25 mouse cellular contexts compared by ENCODE assay signal in genomic region chr5:74242654-74243053, GRCm38 (mm10). TPM values are rescaled to one million over a fixed set of nuclear protein-coding genes. Genes with fewer than 3 reads are reported as not detected.
DNase-seq lines count a peak whose midpoint lies in the region; ATAC-seq lines count a peak whose summit lies in the region.
"Had no signal": no experiment of that assay in that cellular context is flagged by ENCODE, and none has a peak within 500 bp of the region (broad histone marks: within the 10 kb centered on the region; RNA-seq: fewer than 3 reads in every experiment).

No protein-coding gene starts in this region.

- H3K4me1 ChIP-seq in hindbrain, embryonic 10.5 days (replicated peaks): peaks cover 48% of the 10 kb centered on the region
- H3K4me1 ChIP-seq in hindbrain, embryonic 11.5 days (replicated peaks; ENCODE audit: control insufficient read depth, insufficient read depth, low read length): no peaks in the 10 kb centered on the region
- no peaks in the 10 kb centered on the region for H3K4me1 ChIP-seq in liver, embryonic 16.5 days (ENCODE audit: control insufficient read depth, low read depth, low read length)
- H3K4me1 ChIP-seq in liver, embryonic 12.5 days: no peaks in the 10 kb centered on the region
- H3K4me1 ChIP-seq: hindbrain, embryonic 15.5 days had no signal

- DNase-seq in hindbrain, embryonic 10.5 days (ENCODE audit: low spot score): no peak
- no peak for DNase-seq in hindbrain, embryonic 11.5 days (ENCODE audit: low spot score)
- DNase-seq in adipocyte (ENCODE audit: low spot score): peak; percentile 31
- no peak for DNase-seq in neural tube, embryonic 10.5 days (ENCODE audit: extremely low spot score, low spot score)
- DNase-seq: adrenal gland, postnatal 10 days; adrenal gland, postnatal 36 days; cerebellum, adult 18-20 months; cerebellum, adult 9-10 months; cerebellum, postnatal 14 days; forebrain, postnatal 0 days; gastrocnemius, adult 2 months; gastrocnemius, postnatal 14 days; heart, adult 11 months; heart, postnatal 10 days; heart, postnatal 36 days had no signal

- H3K9me3 ChIP-seq in hindbrain, embryonic 10.5 days: no peaks in the 10 kb centered on the region
- H3K9me3 ChIP-seq in hindbrain, embryonic 11.5 days (ENCODE audit: control insufficient read depth, low read length): no peaks in the 10 kb centered on the region
- no peaks in the 10 kb centered on the region for H3K9me3 ChIP-seq in liver, embryonic 16.5 days (replicated peaks; ENCODE audit: control insufficient read depth, low read length)
- no peaks in the 10 kb centered on the region for H3K9me3 ChIP-seq in liver, embryonic 12.5 days (replicated peaks)
- H3K9me3 ChIP-seq: embryonic facial prominence, embryonic 12.5 days; embryonic facial prominence, embryonic 15.5 days; heart, embryonic 12.5 days; heart, embryonic 15.5 days; hindbrain, embryonic 12.5 days; hindbrain, embryonic 15.5 days had no signal

- H3K27ac ChIP-seq in hindbrain, embryonic 10.5 days: peak overlapping the region; percentile 56; the same call in 1 of the 2 replicates
- no peak overlapping the region for H3K27ac ChIP-seq in hindbrain, embryonic 11.5 days (ENCODE audit: low read depth, low read length)
- H3K27ac ChIP-seq in liver, embryonic 16.5 days (ENCODE audit: low read length): no peak overlapping the region
- H3K27ac ChIP-seq in liver, embryonic 12.5 days: no peak overlapping the region
- H3K27ac ChIP-seq: embryonic facial prominence, embryonic 12.5 days; embryonic facial prominence, embryonic 15.5 days; gastrocnemius, adult 2 months; heart, embryonic 15.5 days; hindbrain, embryonic 12.5 days; hindbrain, embryonic 15.5 days had no signal

- no peaks in the 10 kb centered on the region for H3K27me3 ChIP-seq in hindbrain, embryonic 10.5 days (ENCODE audit: insufficient read depth, poor library complexity, severe bottlenecking)
- H3K27me3 ChIP-seq in hindbrain, embryonic 11.5 days (ENCODE audit: control insufficient read depth, insufficient read depth, low read length): no peaks in the 10 kb centered on the region
- H3K27me3 ChIP-seq in liver, embryonic 16.5 days (ENCODE audit: control insufficient read depth, insufficient read depth, low read depth, low read length): no peaks in the 10 kb centered on the region
- H3K27me3 ChIP-seq in liver, embryonic 12.5 days (replicated peaks): no peaks in the 10 kb centered on the region
- H3K27me3 ChIP-seq: embryonic facial prominence, embryonic 12.5 days; embryonic facial prominence, embryonic 15.5 days; heart, embryonic 12.5 days; heart, embryonic 15.5 days; hindbrain, embryonic 12.5 days; hindbrain, embryonic 15.5 days had no signal

- no peak overlapping the region for H3K4me2 ChIP-seq in hindbrain, embryonic 11.5 days (replicated peaks; ENCODE audit: low read depth, low read length)
- no peak overlapping the region for H3K4me2 ChIP-seq in liver, embryonic 16.5 days (ENCODE audit: low read depth, low read length)
- no peak overlapping the region for H3K4me2 ChIP-seq in liver, embryonic 12.5 days
- H3K4me2 ChIP-seq: embryonic facial prominence, embryonic 12.5 days; embryonic facial prominence, embryonic 15.5 days; heart, embryonic 12.5 days; heart, embryonic 15.5 days; hindbrain, embryonic 12.5 days; hindbrain, embryonic 15.5 days had no signal

- ATAC-seq in hindbrain, embryonic 11.5 days (ENCODE audit: low FRiP score): no peak
- ATAC-seq in liver, embryonic 16.5 days (ENCODE audit: low read depth): peak; percentile 61; the same call in 1 of the 2 replicates
- ATAC-seq in liver, embryonic 12.5 days: no peak
- ATAC-seq: activated CD4-positive, CD25-positive, alpha-beta regulatory T cell, adult 4 months; forebrain, embryonic 14.5 days; forebrain, postnatal 0 days had no signal

- no peak overlapping the region for H3K9ac ChIP-seq in hindbrain, embryonic 11.5 days (ENCODE audit: low read depth, low read length)
- no peak overlapping the region for H3K9ac ChIP-seq in liver, embryonic 16.5 days (ENCODE audit: low read depth, low read length)
- no peak overlapping the region for H3K9ac ChIP-seq in liver, embryonic 12.5 days
- H3K9ac ChIP-seq: embryonic facial prominence, embryonic 12.5 days; embryonic facial prominence, embryonic 15.5 days; forebrain, postnatal 0 days; heart, embryonic 12.5 days; heart, embryonic 15.5 days; hindbrain, embryonic 12.5 days; hindbrain, embryonic 15.5 days had no signal

- 74% methylated on average over 3 of the region's 3 CpGs for WGBS in hindbrain, embryonic 10.5 days
- 54% methylated on average over 3 of the region's 3 CpGs for WGBS in hindbrain, embryonic 11.5 days
- WGBS in liver, embryonic 16.5 days (ENCODE audit: insufficient replicate concordance): 63% methylated on average over 3 of the region's 3 CpGs
- 61% methylated on average over 3 of the region's 3 CpGs for WGBS in liver, embryonic 12.5 days (ENCODE audit: insufficient replicate concordance)

- H3K36me3 ChIP-seq in hindbrain, embryonic 10.5 days: no peaks in the 10 kb centered on the region
- no peaks in the 10 kb centered on the region for H3K36me3 ChIP-seq in hindbrain, embryonic 11.5 days (ENCODE audit: control insufficient read depth, insufficient read depth, low read length)
- H3K36me3 ChIP-seq in liver, embryonic 16.5 days (ENCODE audit: control insufficient read depth, insufficient read depth): no peaks in the 10 kb centered on the region
- no peaks in the 10 kb centered on the region for H3K36me3 ChIP-seq in liver, embryonic 12.5 days
- H3K36me3 ChIP-seq: embryonic facial prominence, embryonic 12.5 days; embryonic facial prominence, embryonic 15.5 days; heart, embryonic 12.5 days; heart, embryonic 15.5 days; hindbrain, embryonic 12.5 days; hindbrain, embryonic 15.5 days had no signal

- H3K4me3 ChIP-seq in hindbrain, embryonic 10.5 days: no peak overlapping the region
- no peak overlapping the region for H3K4me3 ChIP-seq in hindbrain, embryonic 11.5 days (ENCODE audit: low read depth, low read length)
- no peak overlapping the region for H3K4me3 ChIP-seq in liver, embryonic 16.5 days (ENCODE audit: low read depth, low read length)
- no peak overlapping the region for H3K4me3 ChIP-seq in liver, embryonic 12.5 days
- H3K4me3 ChIP-seq: embryonic facial prominence, embryonic 12.5 days; embryonic facial prominence, embryonic 15.5 days; gastrocnemius, adult 2 months; heart, embryonic 12.5 days; heart, embryonic 15.5 days; hindbrain, embryonic 12.5 days; hindbrain, embryonic 15.5 days had no signal

RNA-seq across cellular contexts. Expression of gene Rasl11b, which starts 47.6 kb away (rescaled TPM):
- 30.5 and 32.7 TPM in 2 replicates for polyA plus RNA-seq in hindbrain, embryonic 10.5 days (2016; fragmentation: Nextera tagmentation; extraction: Ambion mirVana)
- 30.1 and 33.4 TPM in 2 replicates for polyA plus RNA-seq in hindbrain, embryonic 11.5 days (2014; fragmentation: Nextera tagmentation; extraction: Ambion mirVana)
- 3.8 and 4.7 TPM in 2 replicates for polyA plus RNA-seq in liver, embryonic 16.5 days (2015; fragmentation: Nextera tagmentation; extraction: Ambion mirVana)
- 5.9 and 7.0 TPM in 2 replicates for polyA plus RNA-seq in liver, embryonic 12.5 days (2016; fragmentation: Nextera tagmentation; extraction: Ambion mirVana)
